ENCODE assay signal across 14 mouse cellular contexts in genomic region chr2:32080681-32081080, GRCm38 (mm10). TPM values are rescaled to one million over a fixed set of nuclear protein-coding genes. Genes with fewer than 3 reads are reported as not detected.
DNase-seq lines count a peak whose midpoint lies in the region; ATAC-seq lines count a peak whose summit lies in the region.
"Had no signal": no experiment of that assay in that cellular context is flagged by ENCODE, and none has a peak within 500 bp of the region (broad histone marks: within the 10 kb centered on the region; RNA-seq: fewer than 3 reads in every experiment).

No protein-coding gene starts in this region.

- DNase-seq in embryonic facial prominence, embryonic 14.5 days (ENCODE audit: low spot score), result no peak
- DNase-seq in embryonic facial prominence, embryonic 10.5 days (ENCODE audit: low spot score), result no peak
- DNase-seq in liver, embryonic 11.5 days (ENCODE audit: low spot score), result no peak
- DNase-seq in liver, result no peak
- peak; percentile 50 for DNase-seq in splenic B cell, adult 2 months (ENCODE audit: low read depth, low spot score)
- no peak for DNase-seq in frontal cortex, postnatal 25 days (ENCODE audit: low spot score in 2 of 2)
- DNase-seq in cerebellum, adult 11-12 months, result no peak
- DNase-seq: gastrocnemius, postnatal 25 days; kidney, adult 11 months; layer of hippocampus, adult 9-11 months; retina, postnatal 1 day had no signal

- 0 out of 2 replicates have a peak overlapping the region, but pooled peaks have one; percentile 7 for H3K4me2 ChIP-seq in embryonic facial prominence, embryonic 14.5 days (ENCODE audit: low read depth, low read length)
- H3K4me2 ChIP-seq in liver, embryonic 11.5 days, result peak overlapping the region; percentile 100
- no peak overlapping the region for H3K4me2 ChIP-seq in intestine, embryonic 16.5 days (ENCODE audit: low read depth, low read length)

- H3K36me3 ChIP-seq in embryonic facial prominence, embryonic 14.5 days (ENCODE audit: control insufficient read depth, insufficient read depth, low read length), result no peaks in the 10 kb centered on the region
- H3K36me3 ChIP-seq in embryonic facial prominence, embryonic 10.5 days (replicated peaks), result no peaks in the 10 kb centered on the region
- H3K36me3 ChIP-seq in liver, embryonic 11.5 days (ENCODE audit: control insufficient read depth, insufficient read depth, low read length), result peaks cover 6% of the 10 kb centered on the region; the same call in 1 of the 2 replicates
- no peaks in the 10 kb centered on the region for H3K36me3 ChIP-seq in intestine, embryonic 16.5 days (ENCODE audit: control insufficient read depth, insufficient read depth, low read length)
- no peaks in the 10 kb centered on the region for H3K36me3 ChIP-seq in splenic B cell, adult 2 months (ENCODE audit: control insufficient read depth, insufficient read depth, low read length, poor library complexity, severe bottlenecking)
- H3K36me3 ChIP-seq: forebrain, embryonic 10.5 days; midbrain, embryonic 10.5 days had no signal

- WGBS in embryonic facial prominence, embryonic 14.5 days, result 84% methylated on average over 3 of the region's 3 CpGs
- 94% methylated on average over 3 of the region's 3 CpGs for WGBS in embryonic facial prominence, embryonic 10.5 days
- 78% methylated on average over 3 of the region's 3 CpGs for WGBS in liver, embryonic 11.5 days
- whole genome bisulfite sequencing in intestine, embryonic 16.5 days, result 79% methylated on average over 3 of the region's 3 CpGs

- peaks cover 36% of the 10 kb centered on the region for H3K27me3 ChIP-seq in embryonic facial prominence, embryonic 14.5 days (replicated peaks; ENCODE audit: control insufficient read depth, insufficient read depth, low read length)
- H3K27me3 ChIP-seq in embryonic facial prominence, embryonic 10.5 days (replicated peaks; ENCODE audit: low read depth, poor library complexity, severe bottlenecking), result peaks cover 65% of the 10 kb centered on the region
- H3K27me3 ChIP-seq in liver, embryonic 11.5 days (replicated peaks; ENCODE audit: control insufficient read depth, insufficient read depth, low read length), result 0 out of 2 replicates have a peak, but pooled peaks cover 2% of the 10 kb centered on the region
- H3K27me3 ChIP-seq in intestine, embryonic 16.5 days (replicated peaks; ENCODE audit: control insufficient read depth, insufficient read depth, low read length), result peaks cover 14% of the 10 kb centered on the region
- no peaks in the 10 kb centered on the region for H3K27me3 ChIP-seq in splenic B cell, adult 2 months (ENCODE audit: control insufficient read depth, insufficient read depth, low read length, poor library complexity, severe bottlenecking)

- ATAC-seq in embryonic facial prominence, embryonic 14.5 days (ENCODE audit: low read depth), result no peak
- no peak for ATAC-seq in liver, embryonic 11.5 days (replicated peaks; ENCODE audit: low FRiP score)
- peak; percentile 62 for ATAC-seq in intestine, embryonic 16.5 days

- H3K4me1 ChIP-seq in embryonic facial prominence, embryonic 14.5 days (ENCODE audit: control insufficient read depth, insufficient read depth, low read length), result 0 out of 2 replicates have a peak, but pooled peaks cover 3% of the 10 kb centered on the region
- peaks cover 42% of the 10 kb centered on the region for H3K4me1 ChIP-seq in embryonic facial prominence, embryonic 10.5 days
- H3K4me1 ChIP-seq in liver, embryonic 11.5 days (replicated peaks; ENCODE audit: control insufficient read depth, insufficient read depth, low read length), result peaks cover 47% of the 10 kb centered on the region
- peaks cover 7% of the 10 kb centered on the region; the same call in 1 of the 2 replicates for H3K4me1 ChIP-seq in intestine, embryonic 16.5 days (ENCODE audit: control insufficient read depth, insufficient read depth, low read length)

- no peak overlapping the region for H3K4me3 ChIP-seq in embryonic facial prominence, embryonic 14.5 days (ENCODE audit: low read depth, low read length)
- H3K4me3 ChIP-seq in embryonic facial prominence, embryonic 10.5 days, result no peak overlapping the region
- H3K4me3 ChIP-seq in liver, embryonic 11.5 days (ENCODE audit: low read depth, low read length), result peak overlapping the region; percentile 86
- H3K4me3 ChIP-seq in intestine, embryonic 16.5 days (ENCODE audit: low read length), result no peak overlapping the region
- H3K4me3 ChIP-seq: midbrain, embryonic 10.5 days had no signal

- no peak overlapping the region for H3K9ac ChIP-seq in embryonic facial prominence, embryonic 14.5 days (ENCODE audit: low read depth, low read length)
- H3K9ac ChIP-seq in liver, embryonic 11.5 days (ENCODE audit: low read depth, low read length), result peak overlapping the region; percentile 48; the same call in 1 of the 2 replicates
- no peak overlapping the region for H3K9ac ChIP-seq in intestine, embryonic 16.5 days (ENCODE audit: low read depth, low read length)

- H3K9me3 ChIP-seq in embryonic facial prominence, embryonic 14.5 days (ENCODE audit: control insufficient read depth, low read length), result no peaks in the 10 kb centered on the region
- H3K9me3 ChIP-seq in embryonic facial prominence, embryonic 10.5 days, result no peaks in the 10 kb centered on the region
- H3K9me3 ChIP-seq in liver, embryonic 11.5 days (ENCODE audit: control insufficient read depth, low read length), result no peaks in the 10 kb centered on the region
- H3K9me3 ChIP-seq in intestine, embryonic 16.5 days (ENCODE audit: control insufficient read depth, low read length), result no peaks in the 10 kb centered on the region
- H3K9me3 ChIP-seq: forebrain, embryonic 10.5 days; midbrain, embryonic 10.5 days had no signal

- H3K27ac ChIP-seq in embryonic facial prominence, embryonic 14.5 days (replicated peaks; ENCODE audit: low read depth, low read length), result no peak overlapping the region
- no peak overlapping the region for H3K27ac ChIP-seq in embryonic facial prominence, embryonic 10.5 days (replicated peaks)
- no peak overlapping the region for H3K27ac ChIP-seq in liver, embryonic 11.5 days (ENCODE audit: low read depth, low read length)
- peak overlapping the region; percentile 14; the same call in 1 of the 2 replicates for H3K27ac ChIP-seq in intestine, embryonic 16.5 days (ENCODE audit: low read length)
- H3K27ac ChIP-seq: forebrain, embryonic 10.5 days; midbrain, embryonic 10.5 days had no signal

RNA-seq across cellular contexts. Expression of gene Fam78a, which starts 4.0 kb away (rescaled TPM):
- 8.2 and 8.9 TPM in 2 replicates for polyA plus RNA-seq in embryonic facial prominence, embryonic 14.5 days (2014; fragmentation: Nextera tagmentation; extraction: Ambion mirVana)
- 1.8 and 2.2 TPM in 2 replicates for polyA plus RNA-seq in embryonic facial prominence, embryonic 10.5 days (2016; fragmentation: Nextera tagmentation; extraction: Ambion mirVana)
- polyA plus RNA-seq in liver, embryonic 11.5 days (2014; fragmentation: Nextera tagmentation; extraction: Ambion mirVana), result 19.2 and 19.8 TPM in 2 replicates
- polyA plus RNA-seq in intestine, embryonic 16.5 days (2015; fragmentation: Nextera tagmentation; extraction: Ambion mirVana), result 2.1 and 2.2 TPM in 2 replicates

RNA-seq across cellular contexts. Expression of gene Plpp7, which starts 14.6 kb away (rescaled TPM):
- polyA plus RNA-seq in embryonic facial prominence, embryonic 14.5 days (2014; fragmentation: Nextera tagmentation; extraction: Ambion mirVana), result 11.7 and 13.0 TPM in 2 replicates
- polyA plus RNA-seq in embryonic facial prominence, embryonic 10.5 days (2016; fragmentation: Nextera tagmentation; extraction: Ambion mirVana), result 4.7 and 5.7 TPM in 2 replicates
- polyA plus RNA-seq in liver, embryonic 11.5 days (2014; fragmentation: Nextera tagmentation; extraction: Ambion mirVana), result 5.3 TPM in 2 replicates
- 4.0 and 5.0 TPM in 2 replicates for polyA plus RNA-seq in intestine, embryonic 16.5 days (2015; fragmentation: Nextera tagmentation; extraction: Ambion mirVana)
